9 mouse cellular contexts compared by ENCODE assay signal in genomic region chr6:99028989-99029305, GRCm38 (mm10).
DNase-seq lines count a peak whose midpoint lies in the region; ATAC-seq and TF ChIP-seq lines count a peak whose summit lies in the region.
"Had no signal": no experiment of that assay in that cellular context is flagged by ENCODE, and none has a peak within 500 bp of the region (broad histone marks: within the 10 kb centered on the region; RNA-seq: fewer than 3 reads in every experiment).

No protein-coding gene starts in this region.

- H3K36me3 ChIP-seq in heart, embryonic 10.5 days, result no peaks in the 10 kb centered on the region
- H3K36me3 ChIP-seq in forebrain, embryonic 13.5 days (ENCODE audit: poor library complexity, severe bottlenecking), result no peaks in the 10 kb centered on the region
- H3K36me3 ChIP-seq in liver, embryonic 14.5 days (replicated peaks; ENCODE audit: control insufficient read depth, insufficient read depth, low read depth), result no peaks in the 10 kb centered on the region

- peaks cover 61% of the 10 kb centered on the region for H3K4me1 ChIP-seq in heart, embryonic 10.5 days
- H3K4me1 ChIP-seq in forebrain, embryonic 13.5 days, result peaks cover 42% of the 10 kb centered on the region
- peaks cover 0 to 22% of the 10 kb centered on the region in 2 experiments; a peak in 2 of 4 replicates for H3K4me1 ChIP-seq in liver, embryonic 14.5 days (replicated peaks; ENCODE audit: control insufficient read depth in 2 of 2, insufficient read depth in 2 of 2, low read length in 1 of 2)

- TF ChIP-seq CTCF in liver, embryonic 14.5 days (IDR thresholded peaks at IDR 0.05; ENCODE audit: low read depth), result no peak

- H3K9me3 ChIP-seq in heart, embryonic 10.5 days, result no peaks in the 10 kb centered on the region
- no peaks in the 10 kb centered on the region for H3K9me3 ChIP-seq in forebrain, embryonic 13.5 days (replicated peaks)
- no peaks in the 10 kb centered on the region for H3K9me3 ChIP-seq in liver, embryonic 14.5 days (ENCODE audit: control insufficient read depth, low read length)

- no peak for ATAC-seq in forebrain, embryonic 13.5 days
- ATAC-seq in liver, embryonic 14.5 days (ENCODE audit: insufficient read depth), result no peak
- ATAC-seq in megakaryocyte-erythroid progenitor cell, adult 5-6 weeks (replicated peaks; ENCODE audit: low FRiP score, low TSS enrichment, poor library complexity, severe bottlenecking), result no peak

- peak overlapping the region; percentile 99 for H3K27ac ChIP-seq in heart, embryonic 10.5 days
- H3K27ac ChIP-seq in forebrain, embryonic 13.5 days, result peak overlapping the region; percentile 89
- H3K27ac ChIP-seq in liver, embryonic 14.5 days, result no peak overlapping the region

- intact Hi-C loops in left cerebral cortex, postnatal 10 days (cut with DNase I), result loop anchor here (5.0 to 10.0 kb wide), 3 partner anchors 236 to 504 kb away; partner anchors contain the start of gene Foxp1

- 1% methylated on average over 6 of the region's 6 CpGs for WGBS in heart, embryonic 10.5 days
- WGBS in forebrain, embryonic 13.5 days, result 3% methylated on average over 6 of the region's 6 CpGs
- WGBS in liver, embryonic 14.5 days (ENCODE audit: insufficient replicate concordance), result 4% methylated on average over 6 of the region's 6 CpGs

- H3K27me3 ChIP-seq in heart, embryonic 10.5 days (ENCODE audit: insufficient read depth, poor library complexity, severe bottlenecking), result no peaks in the 10 kb centered on the region
- H3K27me3 ChIP-seq in forebrain, embryonic 13.5 days, result 0 out of 2 replicates have a peak, but pooled peaks cover 4% of the 10 kb centered on the region
- peaks cover 8% of the 10 kb centered on the region for H3K27me3 ChIP-seq in liver, embryonic 14.5 days (ENCODE audit: control insufficient read depth, insufficient read depth, low read length)

- H3K4me3 ChIP-seq in heart, embryonic 10.5 days, result peak overlapping the region; percentile 84
- H3K4me3 ChIP-seq in forebrain, embryonic 13.5 days, result peak overlapping the region; percentile 65
- peak overlapping the region; percentile 59 to 63 for H3K4me3 ChIP-seq in liver, embryonic 14.5 days (ENCODE audit: insufficient read depth in 1 of 2, low read depth in 2 of 2, low read length in 2 of 2)

- DNase-seq in heart, embryonic 10.5 days (ENCODE audit: low spot score), result no peak
- no peak for DNase-seq in heart, adult 9 months (ENCODE audit: low spot score in 2 of 2)
- peak; percentile 55 for DNase-seq in 3T3-L1 (ENCODE audit: low read depth, low spot score)
- DNase-seq in liver, embryonic 14.5 days (ENCODE audit: low read depth in 3 of 3, low spot score in 3 of 3), result no peak
- DNase-seq in cerebellum, adult 11 months, result no peak
- DNase-seq in left cerebral cortex, postnatal 10 days (ENCODE audit: extremely low spot score in 1 of 2, low spot score in 2 of 2), result no peak
- DNase-seq: cerebellum, adult 8-10 months had no signal

- TF ChIP-seq EP300 in liver, embryonic 14.5 days (IDR thresholded peaks at IDR 0.05; ENCODE audit: low read depth), result no peak

- H3K4me2 ChIP-seq in forebrain, embryonic 13.5 days, result peak overlapping the region; percentile 89
- peak overlapping the region; percentile 61 for H3K4me2 ChIP-seq in liver, embryonic 14.5 days (ENCODE audit: low read depth)

- peak overlapping the region; percentile 81 for H3K9ac ChIP-seq in forebrain, embryonic 13.5 days
- H3K9ac ChIP-seq in liver, embryonic 14.5 days (replicated peaks), result no peak overlapping the region
